In genomic region chr3:100366447-100366846, GRCm38 (mm10) we compare ENCODE assay signal across 13 mouse cellular contexts.
"Had no signal": no experiment of that assay in that cellular context is flagged by ENCODE, and none has a peak within 500 bp of the region (broad histone marks: within the 10 kb centered on the region; RNA-seq: fewer than 3 reads in every experiment).

No protein-coding gene starts in this region.

- H3K4me3 ChIP-seq: hindbrain, embryonic 15.5 days; limb, embryonic 15.5 days; liver, embryonic 12.5 days; midbrain, embryonic 10.5 days had no signal

- H3K9ac ChIP-seq: hindbrain, embryonic 15.5 days; limb, embryonic 15.5 days; liver, embryonic 12.5 days; lung, embryonic 14.5 days had no signal

- H3K4me2 ChIP-seq: hindbrain, embryonic 15.5 days; limb, embryonic 15.5 days; liver, embryonic 12.5 days; lung, embryonic 14.5 days had no signal

- ATAC-seq: intestine, embryonic 16.5 days; liver, embryonic 12.5 days had no signal

- H3K4me1 ChIP-seq: hindbrain, embryonic 15.5 days; midbrain, embryonic 10.5 days had no signal

- H3K27ac ChIP-seq: hindbrain, embryonic 15.5 days; limb, embryonic 15.5 days; liver, embryonic 12.5 days; midbrain, embryonic 10.5 days; stomach, postnatal 0 days had no signal

- H3K36me3 ChIP-seq: hindbrain, embryonic 15.5 days; limb, embryonic 15.5 days; liver, embryonic 12.5 days; midbrain, embryonic 10.5 days had no signal

- H3K27me3 ChIP-seq: hindbrain, embryonic 15.5 days; limb, embryonic 15.5 days had no signal

- DNase-seq: layer of hippocampus, adult 9-11 months; layer of hippocampus, postnatal 36 days; lung, embryonic 14.5 days; lung, postnatal 10 days; lung, postnatal 4 days; right cerebral cortex, postnatal 25 days; thymus, postnatal 4 days had no signal

- H3K9me3 ChIP-seq: hindbrain, embryonic 15.5 days; limb, embryonic 15.5 days; liver, embryonic 12.5 days; midbrain, embryonic 10.5 days had no signal
